Mouse (Mus musculus) CH12.LX (cell line): ENCODE measurements around the gene Med12. TPM values are rescaled to one million over a fixed set of nuclear protein-coding genes. Genes with fewer than 3 reads are reported as not detected.

Experiments used
- DNase-seq: peaks from one replicate; pipeline ENCODE4 v3.0.0-alpha.2; 2013; ENCODE audit errors: extremely low read depth
- H3K27ac ChIP-seq: 2 replicates; pipeline ENCODE4 v1.5.1; 2012; ENCODE audit warnings: low read depth, mild to moderate bottlenecking, control low read depth, moderate library complexity; ENCODE audit not compliant: insufficient read depth
- H3K27me3 ChIP-seq: replicated peaks from 2 replicates; pipeline ENCODE3; 2012; ENCODE audit warnings: inconsistent platforms
- H3K36me3 ChIP-seq, 2 experiments: replicated peaks in 1 of 2; 2 replicates each; pipeline versions ENCODE3 to v1.6.1; 2012; ENCODE audit warnings: inconsistent platforms in 1 of 2, low read length in 1 of 2, mild to moderate bottlenecking in 1 of 2, mixed read lengths in 1 of 2, moderate library complexity in 1 of 2; ENCODE audit not compliant: control insufficient read depth in 1 of 2, insufficient read depth in 1 of 2
- H3K4me1 ChIP-seq, 2 experiments: 2 replicates each; pipeline ENCODE4 v1.6.1; 2012; ENCODE audit warnings: inconsistent platforms in 1 of 2, moderate library complexity in 1 of 2; ENCODE audit not compliant: insufficient read depth in 2 of 2, control insufficient read depth in 1 of 2
- H3K4me2 ChIP-seq: 2 replicates; pipeline ENCODE4 v1.6.1; 2012; ENCODE audit warnings: low read depth, mild to moderate bottlenecking, control low read depth; ENCODE audit not compliant: poor library complexity, insufficient read depth, severe bottlenecking
- H3K4me3 ChIP-seq, 3 experiments: fragments of 150-350 bp in 1 of 3; sonication (generic) in 1 of 3; replicated peaks in 1 of 3; 2 replicates each; pipeline versions ENCODE3 to v1.5.1; 2011 to 2012; ENCODE audit warnings: low read depth in 2 of 3, low read length in 2 of 3, mild to moderate bottlenecking in 2 of 3, moderate library complexity in 2 of 3, control low read depth in 1 of 3, improper control_type of control experiment in 1 of 3, inconsistent platforms in 1 of 3, mixed read lengths in 1 of 3; ENCODE audit not compliant: poor library complexity in 1 of 3
- H3K79me2 ChIP-seq: replicated peaks from 2 replicates; pipeline ENCODE4 v1.6.1; 2012; ENCODE audit warnings: mild to moderate bottlenecking, moderate library complexity; ENCODE audit not compliant: control insufficient read depth, poor library complexity, insufficient read depth, severe bottlenecking; ENCODE audit errors: extremely low read depth
- H3K9ac ChIP-seq: 2 replicates; pipeline ENCODE4 v1.6.1; 2012; ENCODE audit warnings: low read depth, mild to moderate bottlenecking, control low read depth, moderate library complexity; ENCODE audit not compliant: insufficient read depth
- H3K9me3 ChIP-seq: replicated peaks from 2 replicates; pipeline ENCODE3; 2012; ENCODE audit warnings: low read length, inconsistent platforms, mixed read lengths
- BHLHE40 ChIP-seq: IDR thresholded peaks from 2 replicates; pipeline ENCODE4 v1.6.1; 2011; ENCODE audit warnings: mild to moderate bottlenecking, low read depth, low read length, improper control_type of control experiment
- CHD1 ChIP-seq: IDR thresholded peaks from 2 replicates; pipeline ENCODE4 v1.6.1; 2012; ENCODE audit warnings: low read depth, low read length, improper control_type of control experiment, inconsistent platforms
- E2F4 ChIP-seq: IDR thresholded peaks from 2 replicates; pipeline ENCODE4 v1.6.1; 2011; ENCODE audit warnings: low read depth, low read length, improper control_type of control experiment; ENCODE audit not compliant: insufficient replicate concordance
- ELF1 ChIP-seq: IDR thresholded peaks from 2 replicates; pipeline ENCODE4 v1.6.1; 2014; ENCODE audit warnings: low read depth, mild to moderate bottlenecking, inconsistent platforms, low read length, improper control_type of control experiment
- EP300 ChIP-seq: IDR thresholded peaks from 2 replicates; pipeline ENCODE4 v1.6.1; 2011; ENCODE audit warnings: low read length, improper control_type of control experiment
- ETS1 ChIP-seq: conservative IDR thresholded peaks from 2 replicates; pipeline ENCODE4 v1.6.1; 2012; ENCODE audit warnings: low read depth, mild to moderate bottlenecking, inconsistent platforms, low read length, improper control_type of control experiment, moderate library complexity
- GABPA ChIP-seq: IDR thresholded peaks from 2 replicates; pipeline ENCODE4 v1.6.1; 2012; ENCODE audit warnings: low read depth, low read length, improper control_type of control experiment, inconsistent platforms; ENCODE audit not compliant: insufficient replicate concordance
- HCFC1 ChIP-seq: IDR thresholded peaks from 2 replicates; pipeline ENCODE4 v1.6.1; 2012; ENCODE audit warnings: low read depth, mild to moderate bottlenecking, inconsistent platforms, low read length, improper control_type of control experiment
- IRF4 ChIP-seq: IDR thresholded peaks from 2 replicates; pipeline ENCODE4 v1.6.1; 2014; ENCODE audit warnings: low read depth, mild to moderate bottlenecking, inconsistent platforms, low read length, improper control_type of control experiment
- JUND ChIP-seq: conservative IDR thresholded peaks from 2 replicates; pipeline ENCODE4 v1.6.1; 2011; ENCODE audit warnings: low read depth, low read length, improper control_type of control experiment
- KAT2A ChIP-seq: IDR thresholded peaks from 2 replicates; pipeline ENCODE4 v1.6.1; 2012; ENCODE audit warnings: low read length, improper control_type of control experiment, inconsistent platforms; ENCODE audit not compliant: insufficient replicate concordance
- MAX ChIP-seq: IDR thresholded peaks from 2 replicates; pipeline ENCODE4 v1.6.1; 2011; ENCODE audit warnings: low read length, improper control_type of control experiment
- MAZ ChIP-seq: IDR thresholded peaks from 2 replicates; pipeline ENCODE4 v1.6.1; 2012; ENCODE audit warnings: low read depth, mild to moderate bottlenecking, inconsistent platforms, low read length, improper control_type of control experiment, moderate library complexity
- MXI1 ChIP-seq: IDR thresholded peaks from 2 replicates; pipeline ENCODE4 v1.6.1; 2011; ENCODE audit warnings: mild to moderate bottlenecking, low read depth, low read length, improper control_type of control experiment
- NELFE ChIP-seq: IDR thresholded peaks from 2 replicates; pipeline ENCODE4 v1.6.1; 2011; ENCODE audit warnings: low read depth, low read length, improper control_type of control experiment
- NRF1 ChIP-seq: IDR thresholded peaks from 2 replicates; pipeline ENCODE4 v1.6.1; 2014; ENCODE audit warnings: low read depth, mild to moderate bottlenecking, inconsistent platforms, low read length, improper control_type of control experiment, moderate library complexity
- PAX5 ChIP-seq: IDR thresholded peaks from 2 replicates; pipeline ENCODE4 v1.6.1; 2012; ENCODE audit warnings: low read length, inconsistent platforms, mixed read lengths
- POLR2A ChIP-seq: IDR thresholded peaks from 2 replicates; pipeline ENCODE4 v1.6.1; 2011; ENCODE audit warnings: low read depth, mild to moderate bottlenecking, improper control_type of control experiment, low read length
- POLR2AphosphoS2 ChIP-seq: IDR thresholded peaks from 2 replicates; pipeline ENCODE4 v1.6.1; 2011; ENCODE audit warnings: low read depth, low read length, improper control_type of control experiment
- RAD21 ChIP-seq: IDR thresholded peaks from 2 replicates; pipeline ENCODE4 v1.6.1; 2011; ENCODE audit warnings: low read depth, mild to moderate bottlenecking, low read length, improper control_type of control experiment, moderate library complexity
- RCOR1 ChIP-seq: conservative IDR thresholded peaks from 2 replicates; pipeline ENCODE4 v1.6.1; 2012; ENCODE audit warnings: low read depth, mild to moderate bottlenecking, inconsistent platforms, low read length, improper control_type of control experiment
- SIN3A ChIP-seq: IDR thresholded peaks from 2 replicates; pipeline ENCODE4 v1.6.1; 2012; ENCODE audit warnings: low read length, improper control_type of control experiment, inconsistent platforms
- SMC3 ChIP-seq: IDR thresholded peaks from 2 replicates; pipeline ENCODE4 v1.6.1; 2011; ENCODE audit warnings: low read depth, low read length, improper control_type of control experiment
- TBP ChIP-seq: conservative IDR thresholded peaks from 2 replicates; pipeline ENCODE4 v1.6.1; 2011; ENCODE audit warnings: low read depth, low read length, improper control_type of control experiment
- TCF12 ChIP-seq: IDR thresholded peaks from 2 replicates; pipeline ENCODE4 v1.6.1; 2014; ENCODE audit warnings: low read depth, mild to moderate bottlenecking, inconsistent platforms, low read length, improper control_type of control experiment
- UBTF ChIP-seq: IDR thresholded peaks from 2 replicates; pipeline ENCODE4 v1.6.1; 2012; ENCODE audit warnings: low read depth, mild to moderate bottlenecking, inconsistent platforms, low read length, improper control_type of control experiment, moderate library complexity
- USF1 ChIP-seq: IDR thresholded peaks from 2 replicates; pipeline ENCODE4 v1.6.1; 2014; ENCODE audit warnings: low read depth, mild to moderate bottlenecking, inconsistent platforms, low read length, improper control_type of control experiment
- USF2 ChIP-seq: conservative IDR thresholded peaks from 2 replicates; pipeline ENCODE4 v1.6.1; 2011; ENCODE audit warnings: low read depth, low read length, improper control_type of control experiment
- ZC3H11A ChIP-seq: IDR thresholded peaks from 2 replicates; pipeline ENCODE4 v1.6.1; 2012; ENCODE audit warnings: low read depth, mild to moderate bottlenecking, inconsistent platforms, low read length, improper control_type of control experiment
- ZMIZ1 ChIP-seq: IDR thresholded peaks from 2 replicates; pipeline ENCODE4 v1.6.1; 2012; ENCODE audit warnings: low read depth, mild to moderate bottlenecking, inconsistent platforms, low read length, improper control_type of control experiment
- dilution Hi-C: fragments of 300-500 bp; cut with MboI; formaldehyde crosslinking; loops from 2 replicates; pipeline ENCODE4 v1.14.3; 2020; ENCODE audit warnings: low sequenced_read_pairs; ENCODE audit not compliant: extremely low pct_unique_long_range_greater_than_20kb, extremely low pct_ligation_motif_present
- in situ Hi-C: fragments of 300-500 bp; cut with MboI; formaldehyde crosslinking; loops from 3 replicates; pipeline ENCODE4 v1.14.3; 2019; ENCODE audit warnings: low sequenced_read_pairs, low pct_ligation_motif_present, low pct_unique_long_range_greater_than_20kb, mixed read lengths
- polyA plus RNA-seq: library from polyadenylated mRNA; unstranded; fragments of >175 nt; gene quantifications from 2 replicates; pipeline ENCODE4 v1.2.1, GENCODE M21; 2012; ENCODE audit warnings: low read depth; ENCODE audit not compliant: insufficient read length
- total RNA-seq, 2 experiments: library from RNA; depleted of rRNA; stranded (reverse); fragments of 300-350 nt in 1 of 2; fragments of >200 nt in 1 of 2; gene quantifications; 2 replicates each; pipeline ENCODE4 v1.2.3; 2012 to 2014

Med12 gene
- total and polyA plus RNA-seq, 3 experiments: 15.7 to 66.4 (median 40.3) TPM

- Histone ChIP-seq H3K36me3 (no peaks in the 10 kb centered on the region), H3K4me3 (no peak overlapping the region), H3K27me3 (no peaks in the 10 kb centered on the region), H3K9me3 (no peaks in the 10 kb centered on the region), H3K4me1 (no peaks in the 10 kb centered on the region), H3K79me2 (no peaks in the 10 kb centered on the region), H3K9ac (no peak overlapping the region), H3K4me2 (no peak overlapping the region), H3K27ac (no peak overlapping the region)
- in situ Hi-C loops: no loop called here
- no peak for TF ChIP-seq RAD21
- no peak for TF ChIP-seq POLR2A
- no peak for TF ChIP-seq RCOR1
- no peak for TF ChIP-seq E2F4
- no peak for TF ChIP-seq MAX
- no peak for TF ChIP-seq UBTF
- no peak for TF ChIP-seq ETS1
- TF ChIP-seq PAX5: no peak
- TF ChIP-seq USF1: no peak
- no peak for TF ChIP-seq POLR2AphosphoS2
- TF ChIP-seq SIN3A: no peak
- TF ChIP-seq ZMIZ1: no peak
- TF ChIP-seq NELFE: no peak
- no peak for TF ChIP-seq KAT2A
- TF ChIP-seq GABPA: no peak
- dilution Hi-C loops: no loop called here
- no peak for DNase-seq
These were observed 28.8 kb upstream of the Med12 start for GRCm38 (mm10) chrX:101245011-101245410.

GRCm38 (mm10) chrX:101253952-101254729, 19.7 kb upstream of the Med12 start, which contains the start of gene Foxo4:
Foxo4 (plus strand) TSS chrX:101254528.
- in situ Hi-C loops: no loop called here
- H3K4me3 ChIP-seq: peak within 1 kb of the TSS; percentile 34 to 68 (median 56)
- no peaks in the 10 kb centered on the region for H3K9me3 ChIP-seq
- peak; percentile 89 for DNase-seq
- H3K27me3 ChIP-seq: no peaks in the 10 kb centered on the region
- H3K9ac ChIP-seq: peak within 1 kb of the TSS; percentile 85
- peak within 1 kb of the TSS; percentile 56 for H3K4me2 ChIP-seq
- no peaks in the 10 kb centered on the region for H3K79me2 ChIP-seq
- peak within 1 kb of the TSS; percentile 46 for H3K27ac ChIP-seq
- H3K36me3 ChIP-seq: peaks cover 11 to 21% of the 10 kb centered on the region in 2 experiments
- H3K4me1 ChIP-seq: 0 out of 4 replicates have a peak, but pooled peaks cover 0 to 11% of the 10 kb centered on the region in 2 experiments
- dilution Hi-C loops: no loop called here
- peak; percentile 63; the same call in 1 of the 2 replicates for TF ChIP-seq ZMIZ1
- TF ChIP-seq KAT2A: peak; percentile 63; the same call in 1 of the 2 replicates
- TF ChIP-seq POLR2AphosphoS2: 0 out of 2 replicates have a peak, but pooled peaks have one; percentile 33
- no peak for TF ChIP-seq SMC3
- TF ChIP-seq IRF4: no peak; the same call in 1 of the 2 replicates
- no peak for TF ChIP-seq ZC3H11A
- no peak for TF ChIP-seq RCOR1
- TF ChIP-seq UBTF: no peak
- peak; percentile 73 for TF ChIP-seq SIN3A
- TF ChIP-seq NRF1: peak; percentile 83
- no peak for TF ChIP-seq E2F4
- no peak for TF ChIP-seq JUND
- no peak for TF ChIP-seq EP300
- TF ChIP-seq CHD1: no peak
- TF ChIP-seq TBP: peak; percentile 75
- TF ChIP-seq BHLHE40: peak; percentile 43
- TF ChIP-seq USF1: no peak
- TF ChIP-seq MXI1: peak; percentile 51
- peak; percentile 66 for TF ChIP-seq POLR2A
- no peak; the same call in 1 of the 2 replicates for TF ChIP-seq ELF1
- TF ChIP-seq HCFC1: peak; percentile 89
- peak; percentile 38 for TF ChIP-seq NELFE
- TF ChIP-seq USF2: no peak
- TF ChIP-seq TCF12: 0 out of 2 replicates have a peak, but pooled peaks have one; percentile 28
- TF ChIP-seq MAZ: 0 out of 2 replicates have a peak, but pooled peaks have one; percentile 31
